Mouse (Mus musculus) gastrocnemius, postnatal 25 days (tissue): Measurements from ENCODE around the gene Trip13. TPM values are rescaled to one million over a fixed set of nuclear protein-coding genes. Genes with fewer than 3 reads are reported as not detected.

Experiments
- DNase-seq: peaks from one replicate; pipeline ENCODE4 v3.0.0; 2022
- long read RNA-seq, 2 experiments: library from polyadenylated mRNA; stranded (forward); transcript quantifications; one replicate each; pipeline ENCODE4 v2.0.0; 2021
- total RNA-seq, 2 experiments: library from RNA; stranded (reverse); gene quantifications; 1 replicate in 1 of 2; 2 replicates in 1 of 2; pipeline ENCODE4 v1.2.3; 2021

The Trip13 gene
- under 1 TPM in 1 of 2 experiments, not detected in 1; 0.15 TPM for total RNA-seq
- long read RNA-seq, experiment 1: 0 reads
- long read RNA-seq, experiment 2: 0 reads

DNA sequence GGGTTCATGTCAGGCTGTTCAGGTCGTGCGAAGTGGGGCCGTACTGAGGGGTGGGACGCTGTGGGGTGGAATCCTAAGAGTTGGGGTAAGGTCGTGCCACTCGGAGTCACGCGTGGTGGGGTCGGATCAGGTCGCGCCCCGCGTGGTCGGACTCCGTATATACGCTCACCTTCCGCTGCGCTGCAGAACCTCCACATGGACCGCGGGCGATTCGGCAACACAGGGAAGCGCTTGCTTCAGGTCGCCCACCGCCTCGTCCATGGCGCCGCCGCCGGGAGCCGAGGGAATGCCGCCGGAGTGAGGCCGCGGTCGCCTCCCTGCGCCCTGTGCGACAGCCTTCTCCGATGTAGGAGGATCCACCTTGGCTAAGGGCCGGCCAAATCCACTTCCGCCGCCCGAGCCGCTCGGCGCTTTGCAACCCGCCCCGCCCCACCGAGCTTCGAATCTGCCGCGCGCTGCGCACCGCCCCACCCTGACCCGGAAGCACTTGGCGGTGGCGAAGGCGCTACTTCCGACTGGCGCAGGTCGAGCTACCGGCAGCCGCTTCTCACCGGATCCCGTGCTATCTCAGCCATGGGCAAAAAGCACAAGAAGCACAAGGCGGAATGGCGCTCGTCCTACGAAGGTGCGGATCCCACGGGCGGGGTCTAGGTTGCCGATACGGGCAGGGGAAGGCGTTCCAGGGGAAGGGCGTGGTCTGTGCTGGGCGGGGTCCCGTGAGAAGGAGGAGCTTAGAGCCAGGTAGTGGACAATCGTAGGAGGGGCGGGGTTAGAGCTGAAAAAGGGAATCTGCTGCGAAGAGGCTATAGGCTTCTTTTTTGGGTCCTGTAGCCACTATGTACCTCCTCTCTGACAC lies at the start of gene Trip13, which contains the start of gene Brd9:
TSS of gene Trip13 (minus strand) at position 464 of the 856 bp plus-strand sequence.
TSS of gene Brd9 (plus strand) at position 491 of the 856 bp plus-strand sequence.
- DNase-seq: peak; percentile 88

- no peak for DNase-seq
Observed at GRCm38 (mm10) chr13:73976935-73977334, 39.4 kb upstream of the Trip13 start.

DNA sequence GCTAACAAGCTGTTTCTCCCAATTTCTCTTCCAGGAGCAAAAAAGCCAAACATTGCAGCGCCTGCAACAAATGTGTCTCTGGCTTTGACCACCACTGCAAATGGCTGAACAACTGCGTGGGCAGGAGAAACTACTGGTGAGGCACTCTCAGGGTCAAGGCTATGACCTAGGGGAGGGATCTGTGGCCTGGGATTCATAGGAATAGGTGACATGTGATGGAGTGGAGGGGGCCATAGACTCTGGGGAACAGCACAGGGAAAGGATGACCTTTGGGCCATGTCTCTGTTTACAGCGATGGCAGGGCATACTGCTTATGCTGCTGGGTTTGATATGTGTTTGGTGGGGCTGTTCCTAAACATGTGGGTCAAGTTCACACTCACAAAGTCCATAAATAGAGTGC lies 36.9 kb upstream of the Trip13 start:
- no peak for DNase-seq

- peak; percentile 78 for DNase-seq
Observed at GRCm38 (mm10) chr13:73970545-73971448, 33.2 kb upstream of the Trip13 start.

GRCm38 (mm10) chr13:73963551-73963950 lies 26.0 kb upstream of the Trip13 start, which contains the start of gene Zdhhc11:
Gene Zdhhc11, plus strand, starts transcription at chr13:73963851.
- DNase-seq: no peak

DNA sequence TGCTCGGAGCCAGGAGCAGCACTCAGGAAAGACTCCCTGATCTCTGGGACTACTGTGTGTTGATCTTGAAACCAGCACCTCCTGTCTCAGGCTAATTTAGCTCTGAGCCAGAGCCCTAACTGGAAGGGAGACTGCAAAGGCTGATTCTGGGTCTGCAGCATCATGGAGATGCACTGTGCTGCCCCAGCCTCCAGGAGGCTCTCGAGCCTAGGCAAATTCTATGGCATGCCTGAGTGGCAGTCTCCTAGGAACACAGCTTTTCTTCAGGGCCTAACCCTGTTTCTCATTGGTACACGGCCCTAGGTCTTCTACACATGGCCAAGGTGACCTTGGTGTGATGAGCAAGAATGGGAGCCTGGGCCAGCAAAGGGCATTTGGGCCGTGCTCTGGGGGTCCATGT lies 23.6 kb upstream of the Trip13 start:
- DNase-seq: no peak

DNA sequence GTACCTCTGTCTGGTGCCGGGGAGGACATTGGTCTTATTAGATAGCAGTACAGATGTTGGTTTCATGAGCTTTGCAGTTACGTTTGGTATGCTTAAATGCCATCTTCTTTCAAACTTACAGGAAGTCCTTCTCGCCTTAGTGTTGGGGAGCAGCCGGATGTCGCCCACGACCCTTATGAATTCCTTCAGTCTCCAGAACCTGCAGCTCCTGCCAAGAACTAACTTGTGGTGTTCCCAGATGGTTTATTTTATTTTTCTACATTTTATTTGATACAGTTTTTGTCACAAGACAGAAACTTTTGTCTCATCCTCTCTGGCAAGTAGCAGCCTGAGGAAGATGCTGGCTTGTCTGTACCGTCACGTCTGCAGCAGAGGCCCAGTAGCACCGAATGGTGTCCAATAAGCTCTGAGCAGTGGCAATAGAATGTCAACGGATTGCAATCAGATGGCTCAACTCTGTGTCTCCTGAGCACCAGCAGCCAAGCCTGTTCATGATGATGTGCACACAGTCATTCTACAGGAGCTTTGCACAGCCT lies 22.6 kb upstream of the Trip13 start:
- no peak for DNase-seq

- DNase-seq: no peak
Observed at GRCm38 (mm10) chr13:73955531-73955930, 17.9 kb upstream of the Trip13 start.

GRCm38 (mm10) chr13:73954666-73955065 lies 17.1 kb upstream of the Trip13 start:
- no peak for DNase-seq

GRCm38 (mm10) chr13:73953551-73954130 lies 16.1 kb upstream of the Trip13 start:
- no peak for DNase-seq

DNA sequence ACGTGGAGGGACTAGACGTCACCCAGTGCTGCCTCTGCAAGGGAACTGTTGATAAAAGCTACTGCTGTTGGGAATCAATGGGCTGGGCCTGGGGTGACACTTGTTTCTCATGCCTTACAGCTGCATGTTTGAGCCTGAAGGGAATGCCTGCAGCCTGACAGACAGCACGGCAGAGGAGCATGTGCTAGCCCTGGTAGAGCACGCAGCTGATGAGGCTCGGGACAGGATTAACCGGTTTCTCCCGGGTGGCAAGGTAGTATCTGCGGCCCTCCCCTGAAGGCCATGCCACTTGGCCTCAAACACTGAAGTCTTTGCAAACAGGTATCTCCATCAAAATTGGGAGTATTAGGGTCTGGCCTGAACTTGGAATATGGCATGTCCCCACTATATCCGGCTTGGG lies 7.0 kb upstream of the Trip13 start:
- no peak for DNase-seq

DNA sequence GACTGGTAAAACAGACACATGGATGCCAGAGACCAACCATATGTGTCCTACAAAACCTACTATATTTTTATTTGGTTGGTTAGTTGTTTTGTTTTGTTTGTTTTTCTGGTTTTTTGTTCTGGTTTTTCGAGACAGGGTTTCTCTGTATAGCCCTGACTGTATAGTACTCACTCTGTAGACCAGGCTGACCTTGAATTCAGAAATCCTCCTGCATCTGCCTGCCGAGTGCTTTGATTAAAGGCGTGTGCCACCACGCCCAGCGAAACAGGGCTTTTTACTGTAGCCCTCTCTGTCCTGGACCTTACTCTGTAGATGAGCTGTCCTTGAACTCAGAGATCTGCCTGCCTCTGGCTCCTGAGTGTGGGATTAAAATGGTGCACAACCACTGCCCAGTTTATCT lies 1.5 kb upstream of the Trip13 start:
- no peak for DNase-seq

- no peak for DNase-seq
Observed at GRCm38 (mm10) chr13:73938177-73938560, 585 bp upstream of the Trip13 start.

- no peak for DNase-seq
Observed at GRCm38 (mm10) chr13:73936938-73937320, 655 bp downstream of the Trip13 start.

DNA sequence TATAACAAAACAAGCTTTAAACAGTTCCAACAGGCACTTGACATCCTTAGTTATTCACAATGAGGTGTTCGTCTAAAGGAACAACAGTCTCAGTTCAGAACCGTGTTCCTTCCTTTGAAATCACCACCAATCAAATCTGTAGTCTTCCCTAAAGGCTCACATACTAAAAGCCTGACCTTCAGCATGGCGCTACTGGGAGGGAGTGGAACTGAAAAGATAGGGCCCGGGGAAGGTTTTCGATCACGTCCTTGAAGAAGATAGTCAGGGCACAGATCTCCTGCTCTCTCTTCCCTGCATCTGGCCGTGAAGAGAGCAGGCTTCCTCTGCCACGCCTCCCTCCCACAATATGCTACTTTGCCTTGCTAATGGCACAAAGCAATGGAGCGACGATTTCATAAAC lies 5.4 kb downstream of the Trip13 start:
- DNase-seq: no peak

- DNase-seq: no peak
Observed at GRCm38 (mm10) chr13:73913066-73913465, 24.5 kb downstream of the Trip13 start.

DNA sequence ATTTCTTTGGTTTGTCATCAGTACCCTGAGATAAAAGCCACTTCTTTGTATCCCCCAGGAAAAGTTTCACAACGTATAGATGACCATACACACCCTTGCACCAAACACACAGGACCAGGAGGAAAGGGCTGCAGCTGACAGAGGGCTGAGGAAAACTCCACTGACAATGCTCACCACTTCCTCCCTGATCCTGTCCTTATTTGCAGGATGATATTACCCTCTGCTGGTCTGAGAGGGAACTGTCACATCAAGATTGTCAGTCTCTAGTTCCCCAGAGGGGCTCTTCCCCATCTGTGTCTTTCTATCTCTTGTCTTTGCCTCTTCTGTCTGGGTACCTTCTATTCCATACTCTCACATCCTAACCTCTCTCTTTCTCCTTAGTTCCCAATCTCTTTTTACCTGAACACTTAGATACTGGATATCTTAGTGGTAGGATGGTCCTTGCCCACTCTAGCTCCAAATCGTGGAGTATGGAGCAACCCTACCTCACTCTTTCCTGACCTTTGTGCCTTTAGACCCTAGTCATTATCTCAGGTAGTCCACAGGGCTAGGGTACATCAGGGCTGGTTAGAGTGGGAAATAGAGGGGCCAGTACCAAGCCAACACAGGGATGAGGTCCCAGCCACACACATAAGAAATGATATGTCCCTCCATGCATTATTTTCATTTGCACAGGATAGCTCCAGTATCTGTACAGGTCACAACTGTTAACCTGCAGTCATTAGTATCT lies 29.7 kb downstream of the Trip13 start:
- DNase-seq: no peak

GRCm38 (mm10) chr13:73907136-73907535 lies 30.4 kb downstream of the Trip13 start:
- DNase-seq: no peak

DNA sequence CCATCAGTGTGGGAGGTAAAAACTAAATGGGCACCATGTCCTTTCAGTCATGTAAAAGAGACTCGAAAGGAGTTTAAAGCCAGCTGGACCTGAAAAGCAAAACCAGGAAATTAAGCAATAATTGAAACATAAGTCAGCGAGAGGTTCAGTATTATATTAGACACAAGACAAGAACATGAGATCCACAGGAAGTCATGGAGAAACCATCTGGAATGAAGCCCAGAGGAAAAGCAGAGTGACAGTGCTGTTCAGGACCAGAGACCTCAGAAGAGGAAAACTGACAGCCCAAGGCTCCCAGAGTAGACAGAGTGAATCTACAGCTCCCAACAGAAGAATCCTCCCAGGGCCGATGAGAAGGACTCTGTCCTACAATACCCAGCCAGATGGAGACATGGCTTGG lies 40.0 kb downstream of the Trip13 start:
- DNase-seq: no peak

- no peak for DNase-seq
Observed at GRCm38 (mm10) chr13:73892493-73893178, 44.9 kb downstream of the Trip13 start.

DNA sequence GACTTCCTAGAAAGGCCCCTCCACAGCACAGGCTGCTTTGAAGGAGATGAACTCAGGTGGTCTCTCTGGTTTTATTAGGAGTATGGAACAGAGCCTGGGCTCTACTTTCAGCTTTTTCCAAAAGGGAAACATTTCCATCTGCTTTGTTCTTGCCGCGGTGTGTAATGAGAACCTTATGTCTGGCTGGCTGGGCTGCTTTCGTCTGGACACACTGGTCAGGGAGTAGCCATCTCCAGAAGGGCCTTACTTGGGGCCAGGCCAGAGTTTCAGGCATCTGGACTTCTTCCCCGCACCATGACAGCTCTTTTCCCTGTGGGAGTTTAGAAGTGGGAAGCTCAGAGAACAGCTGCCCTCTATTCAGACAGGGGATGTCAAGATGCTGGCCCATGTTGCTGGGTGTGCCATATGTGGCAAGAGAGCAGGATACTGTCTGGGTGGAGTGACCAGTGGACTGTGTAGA lies 50.1 kb downstream of the Trip13 start:
- DNase-seq: peak; percentile 79
